In the genomic region with DNA sequence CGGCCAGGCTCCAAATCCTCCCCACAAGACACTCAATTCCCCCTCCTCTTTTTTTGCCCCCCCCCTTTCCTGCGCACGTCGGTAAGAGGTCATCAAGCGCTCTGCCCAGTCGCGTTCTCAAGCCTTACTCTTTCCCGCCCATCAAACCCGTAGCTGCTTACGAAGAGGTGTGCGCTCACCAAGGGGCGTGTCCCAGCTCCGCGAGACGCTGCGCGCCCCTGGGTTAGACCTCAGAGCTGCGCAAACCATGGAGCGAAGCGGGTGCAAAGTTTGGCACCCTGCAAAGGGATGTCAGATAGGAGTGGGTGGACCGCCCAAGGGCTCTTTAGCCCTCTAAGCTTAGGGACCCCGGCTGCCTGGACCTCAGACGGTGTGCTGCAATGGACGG, we compare ENCODE assay signal across 9 mouse cellular contexts. TPM values are rescaled to one million over a fixed set of nuclear protein-coding genes. Genes with fewer than 3 reads are reported as not detected.
A peak's percentile ranks its signal among the peaks of the same experiment; 100 is the strongest.
DNase-seq lines count a peak whose midpoint lies in the region; ATAC-seq lines count a peak whose summit lies in the region.
"Had no signal": no experiment of that assay in that cellular context is flagged by ENCODE, and none has a peak within 500 bp of the region (broad histone marks: within the 10 kb centered on the region; RNA-seq: fewer than 3 reads in every experiment).

No protein-coding gene starts in this region.

- peak; percentile 80 for ATAC-seq in common myeloid progenitor, adult 5-6 weeks (replicated peaks; ENCODE audit: low read depth, poor library complexity, severe bottlenecking)
- ATAC-seq in limb, embryonic 13.5 days (ENCODE audit: low FRiP score, low read depth), result peak; percentile 79
- ATAC-seq in midbrain, embryonic 16.5 days, result peak; percentile 91
- no peak for ATAC-seq in activated CD4-positive, CD25-positive, alpha-beta regulatory T cell, adult 4 months

- no peaks in the 10 kb centered on the region for H3K36me3 ChIP-seq in limb, embryonic 13.5 days
- no peaks in the 10 kb centered on the region for H3K36me3 ChIP-seq in midbrain, embryonic 16.5 days (ENCODE audit: control insufficient read depth, insufficient read depth, low read length)

- no peak overlapping the region for H3K9ac ChIP-seq in limb, embryonic 13.5 days
- no peak overlapping the region for H3K9ac ChIP-seq in midbrain, embryonic 16.5 days (ENCODE audit: low read depth, low read length)

- H3K9me3 ChIP-seq in limb, embryonic 13.5 days, result no peaks in the 10 kb centered on the region
- H3K9me3 ChIP-seq in midbrain, embryonic 16.5 days (replicated peaks; ENCODE audit: control insufficient read depth, low read length, poor library complexity, severe bottlenecking), result no peaks in the 10 kb centered on the region

- no peak overlapping the region for H3K27ac ChIP-seq in limb, embryonic 13.5 days
- H3K27ac ChIP-seq in midbrain, embryonic 16.5 days (ENCODE audit: low read length), result no peak overlapping the region

- WGBS in limb, embryonic 13.5 days, result 25% methylated on average over 16 of the region's 24 CpGs
- WGBS in midbrain, embryonic 16.5 days, result 9% methylated on average over 23 of the region's 24 CpGs

- H3K4me3 ChIP-seq in limb, embryonic 13.5 days, result peak overlapping the region; percentile 41
- H3K4me3 ChIP-seq in midbrain, embryonic 16.5 days (ENCODE audit: low read depth, low read length), result peak overlapping the region; percentile 42
- H3K4me3 ChIP-seq: myocyte had no signal

- H3K4me2 ChIP-seq in limb, embryonic 13.5 days (replicated peaks), result peak overlapping the region; percentile 63
- H3K4me2 ChIP-seq in midbrain, embryonic 16.5 days (ENCODE audit: low read length), result peak overlapping the region; percentile 65

- H3K4me1 ChIP-seq in limb, embryonic 13.5 days, result 0 out of 2 replicates have a peak, but pooled peaks cover 3% of the 10 kb centered on the region
- H3K4me1 ChIP-seq in midbrain, embryonic 16.5 days (ENCODE audit: control insufficient read depth, insufficient read depth, low read length), result peaks cover 3% of the 10 kb centered on the region; the same call in 1 of the 2 replicates

- peak; percentile 20 for DNase-seq in ovary, postnatal 36 days (ENCODE audit: low spot score)
- no peak for DNase-seq in ovary, adult 18-20 months (ENCODE audit: low spot score)
- DNase-seq in heart, postnatal 10 days, result peak; percentile 9
- DNase-seq in cerebellum, adult 11-12 months, result no peak

- intact Hi-C loops in heart, postnatal 10 days (cut with DNase I), result no loop called here

- H3K27me3 ChIP-seq in limb, embryonic 13.5 days, result peaks cover 34% of the 10 kb centered on the region
- no peaks in the 10 kb centered on the region; the same call in 1 of the 2 replicates for H3K27me3 ChIP-seq in midbrain, embryonic 16.5 days (ENCODE audit: control insufficient read depth, insufficient read depth, low read depth, low read length)

RNA-seq across cellular contexts. Expression of gene Dgkk, which starts 0.9 kb away (rescaled TPM):
- total RNA-seq in common myeloid progenitor, adult 5-6 weeks (2017), result not detected in 2 replicates
- under 1 TPM; 0.24 to 0.42 TPM for total RNA-seq in heart, postnatal 10 days (2021)
- polyA plus RNA-seq in limb, embryonic 13.5 days (2015; fragmentation: Nextera tagmentation; extraction: Ambion mirVana), result 0.41 and 0.62 TPM in 2 replicates
- 2.0 and 2.7 TPM in 2 replicates for polyA plus RNA-seq in midbrain, embryonic 16.5 days (2015; fragmentation: Nextera tagmentation; extraction: Ambion mirVana)
- not detected for polyA plus RNA-seq in activated CD4-positive, CD25-positive, alpha-beta regulatory T cell, adult 4 months (2017; shearing (Covaris generic))
- polyA plus RNA-seq: myocyte had no signal

Comparison
In these comparisons a context has a peak if more than half of its experiments do, and no peak if none do; other contexts are left out.
1. DNase-seq: peak in ovary, postnatal 36 days (single experiment) and heart, postnatal 10 days (2 of 2); none in ovary, adult 18-20 months (single experiment) and cerebellum, adult 11-12 months (single experiment).